Mouse (Mus musculus) neutrophil, adult 65 days (primary cell): Measurements from ENCODE around the gene Trmo. TPM values are rescaled to one million over a fixed set of nuclear protein-coding genes. Genes with fewer than 3 reads are reported as not detected.

Experiments used
- total RNA-seq: library from RNA; stranded (reverse); gene quantifications from 2 replicates; pipeline ENCODE4 v1.2.4, GENCODE M21; 2023

Trmo gene
- 2.2 and 3.2 TPM in 2 replicates for total RNA-seq

GRCm38 (mm10) chr4:46389013-46389611 is at the start of gene Trmo:
Gene Trmo, minus strand, starts transcription at chr4:46389437.

GRCm38 (mm10) chr4:46413406-46413805 is 24.2 kb upstream of the Trmo start, which contains the start of gene Hemgn:
Gene Hemgn, minus strand, starts transcription at chr4:46413506.

GRCm38 (mm10) chr4:46343596-46344260 is 45.5 kb downstream of the Trmo start, which contains the start of gene Foxe1:
Gene Foxe1, plus strand, starts transcription at chr4:46343609.

Other genes starting within 250 kb of the Trmo start
- 14.0 and 15.9 TPM in 2 replicates for gene Xpa, start 193.1 kb downstream of the Trmo start, total RNA-seq
- 0.14 TPM in 1 of 2 replicates, not detected in the other for gene Foxe1, start 45.8 kb downstream of the Trmo start, total RNA-seq
- 1.0 and 2.2 TPM in 2 replicates for gene Hemgn, start 24.1 kb upstream of the Trmo start, total RNA-seq
- 150 and 213 TPM in 2 replicates for gene Anp32b, start 61.5 kb upstream of the Trmo start, total RNA-seq
- 23.8 and 34.8 TPM in 2 replicates for gene Nans, start 99.8 kb upstream of the Trmo start, total RNA-seq
- gene Trim14, start 146.7 kb upstream of the Trmo start, total RNA-seq = 15.1 and 18.4 TPM in 2 replicates
- gene Coro2a, start 212.8 kb upstream of the Trmo start, total RNA-seq = 36.7 and 47.0 TPM in 2 replicates